Mouse (Mus musculus): ENCODE results near the gene Kctd3. TPM values are rescaled to one million over a fixed set of nuclear protein-coding genes. Genes with fewer than 3 reads are reported as not detected.
"Not testable (repeated sequence)": the region's sequence is repeated elsewhere in the genome, so short reads cannot be mapped to it uniquely, and the experiment has no call there.

Kctd3 gene
- 10 to 100 TPM; 21.4 to 23.3 TPM for total RNA-seq (2021)
- long read RNA-seq, experiment 1, partial matches to known transcripts = 2 of 7 reads
- long read RNA-seq, experiment 1, other reads (novel, unspliced or antisense) = 3 of 7 reads
- long read RNA-seq, experiment 2, partial matches to known transcripts = 0 of 8 reads
- long read RNA-seq, experiment 2, other reads (novel, unspliced or antisense) = 4 of 8 reads

- intact Hi-C loops (cut with DNase I) = no loop called here
- DNase-seq = peak; percentile 94 to 98
Measured at GRCm38 (mm10) chr1:189007239-189007979, at the start of gene Kctd3. Gene Kctd3, minus strand, starts transcription at chr1:189007841.

- intact Hi-C loops (cut with DNase I) = no loop called here
Measured at GRCm38 (mm10) chr1:189057425-189057824, 49.8 kb upstream of the Kctd3 start.

GRCm38 (mm10) chr1:189055933-189056332 lies 48.3 kb upstream of the Kctd3 start:
- intact Hi-C loops (cut with DNase I) = no loop called here
- DNase-seq = no peak

More at GRCm38 (mm10) chr1:189057425-189057824, 49.8 kb upstream of the Kctd3 start:
- no peak for DNase-seq

GRCm38 (mm10) chr1:189054941-189055551 lies 47.4 kb upstream of the Kctd3 start:
- intact Hi-C loops (cut with DNase I) = no loop called here
- no peak for DNase-seq

GRCm38 (mm10) chr1:189054191-189054590 lies 46.5 kb upstream of the Kctd3 start:
- intact Hi-C loops (cut with DNase I) = no loop called here
- DNase-seq = no peak

- DNase-seq = no peak
- intact Hi-C loops (cut with DNase I) = no loop called here
Measured at GRCm38 (mm10) chr1:189052189-189052588, 44.5 kb upstream of the Kctd3 start.

GRCm38 (mm10) chr1:189050122-189050521 lies 42.5 kb upstream of the Kctd3 start:
- intact Hi-C loops (cut with DNase I) = no loop called here
- DNase-seq = no peak

- DNase-seq = no peak
- intact Hi-C loops (cut with DNase I) = no loop called here
Measured at GRCm38 (mm10) chr1:189048331-189048730, 40.7 kb upstream of the Kctd3 start.

GRCm38 (mm10) chr1:189047918-189048317 lies 40.3 kb upstream of the Kctd3 start:
- intact Hi-C loops (cut with DNase I) = no loop called here
- no peak for DNase-seq

- intact Hi-C loops (cut with DNase I) = no loop called here
- DNase-seq = no peak
Measured at GRCm38 (mm10) chr1:189046831-189047230, 39.2 kb upstream of the Kctd3 start.

- intact Hi-C loops (cut with DNase I) = no loop called here
- DNase-seq = no peak
Measured at GRCm38 (mm10) chr1:189046301-189046700, 38.7 kb upstream of the Kctd3 start.

- no peak for DNase-seq
- intact Hi-C loops (cut with DNase I) = no loop called here
Measured at GRCm38 (mm10) chr1:189041261-189041660, 33.6 kb upstream of the Kctd3 start.

- no peak for DNase-seq
- intact Hi-C loops (cut with DNase I) = no loop called here
Measured at GRCm38 (mm10) chr1:189039348-189039747, 31.7 kb upstream of the Kctd3 start.

GRCm38 (mm10) chr1:189032817-189033216 lies 25.2 kb upstream of the Kctd3 start:
- intact Hi-C loops (cut with DNase I); DNase-seq: not testable (repeated sequence)

- intact Hi-C loops (cut with DNase I) = no loop called here
- no peak for DNase-seq
Measured at GRCm38 (mm10) chr1:189030975-189031374, 23.3 kb upstream of the Kctd3 start.

GRCm38 (mm10) chr1:189028267-189028666 lies 20.6 kb upstream of the Kctd3 start:
- DNase-seq = no peak
- intact Hi-C loops (cut with DNase I) = loop anchor here (5.0 to 10.0 kb wide), 2 partner anchors 327 to 554 kb away; no protein-coding TSS in a partner anchor

GRCm38 (mm10) chr1:189026885-189027284 lies 19.2 kb upstream of the Kctd3 start:
- no peak for DNase-seq
- intact Hi-C loops (cut with DNase I) = loop anchor here (5.0 to 10.0 kb wide), 2 partner anchors 328 to 555 kb away; no protein-coding TSS in a partner anchor

GRCm38 (mm10) chr1:189023701-189024080 lies 16.1 kb upstream of the Kctd3 start:
- DNase-seq = no peak
- intact Hi-C loops (cut with DNase I) = loop anchor here (5.0 to 10.0 kb wide), 2 partner anchors 331 to 654 kb away; no protein-coding TSS in a partner anchor

GRCm38 (mm10) chr1:189022925-189023700 lies 15.5 kb upstream of the Kctd3 start:
- intact Hi-C loops (cut with DNase I) = loop anchor here (5.0 to 10.0 kb wide), 2 partner anchors 332 to 654 kb away; no protein-coding TSS in a partner anchor
- no peak for DNase-seq

GRCm38 (mm10) chr1:189015372-189015771 lies 7.7 kb upstream of the Kctd3 start:
- DNase-seq = no peak
- intact Hi-C loops (cut with DNase I) = no loop called here

- intact Hi-C loops (cut with DNase I) = no loop called here
- no peak for DNase-seq
Measured at GRCm38 (mm10) chr1:189013587-189013921, 5.9 kb upstream of the Kctd3 start.
